ENCODE assay signal across 24 mouse cellular contexts in the genomic region with DNA sequence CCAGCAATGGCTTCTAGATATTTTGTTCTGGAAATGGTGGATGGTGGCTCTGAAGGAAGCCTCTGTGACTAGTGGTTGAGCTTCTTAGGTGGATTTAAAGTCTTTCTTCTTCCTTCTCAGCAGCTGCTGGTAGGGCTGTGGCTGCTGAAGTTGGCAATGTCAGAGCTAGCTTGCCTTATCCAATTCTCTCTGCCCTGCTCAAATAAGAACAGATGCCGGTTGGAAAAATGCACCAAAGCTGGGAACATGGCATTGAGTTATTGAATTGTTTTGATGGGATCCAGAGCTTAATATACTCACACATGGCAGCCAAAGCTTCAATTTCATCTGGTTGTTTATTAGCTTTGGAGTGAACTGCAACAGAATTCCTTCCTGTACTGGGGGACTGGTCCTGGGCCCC. TPM values are rescaled to one million over a fixed set of nuclear protein-coding genes. Genes with fewer than 3 reads are reported as not detected.
DNase-seq lines count a peak whose midpoint lies in the region; ATAC-seq and TF ChIP-seq lines count a peak whose summit lies in the region.
"Had no signal": no experiment of that assay in that cellular context is flagged by ENCODE, and none has a peak within 500 bp of the region (broad histone marks: within the 10 kb centered on the region; RNA-seq: fewer than 3 reads in every experiment).

No protein-coding gene starts in this region.

- peak overlapping the region; percentile 62; the same call in 1 of the 2 replicates for H3K27ac ChIP-seq in layer of hippocampus, adult 2 months
- H3K27ac ChIP-seq in left cerebral cortex, adult 2 months = no peak overlapping the region
- H3K27ac ChIP-seq: embryonic facial prominence, embryonic 10.5 days; embryonic facial prominence, embryonic 12.5 days; forebrain, embryonic 13.5 days; forebrain, embryonic 15.5 days had no signal

- no peak for DNase-seq in frontal cortex, postnatal 36 days (ENCODE audit: low spot score in 2 of 2)
- peak; percentile 36 to 44 for DNase-seq in layer of hippocampus, adult 2 months (ENCODE audit: low spot score in 2 of 2)
- DNase-seq in layer of hippocampus, postnatal 10 days (ENCODE audit: low spot score in 2 of 2) = no peak
- DNase-seq in brain, adult 2 months (ENCODE audit: low read depth, low spot score) = peak; percentile 65
- peak; percentile 16 to 20 for DNase-seq in layer of hippocampus, postnatal 36 days
- DNase-seq in cerebellum, adult 9-11 months = no peak
- no peak for DNase-seq in left cerebral cortex, adult 2 months (ENCODE audit: extremely low spot score in 1 of 2, low spot score in 2 of 2)
- DNase-seq: adrenal gland, adult 8-10 months; adrenal gland, postnatal 14 days; adrenal gland, postnatal 36 days; B cell, adult 2 months; cerebellum, adult 11 months; cerebellum, adult 18-20 months; cerebellum, adult 8-10 months; cerebellum, postnatal 10 days; cerebellum, postnatal 25 days had no signal

- intact Hi-C loops in left cerebral cortex, adult 2 months (cut with DNase I) = no loop called here

- no peak for TF ChIP-seq CTCF in layer of hippocampus, adult 2 months (conservative IDR thresholded peaks at IDR 0.05)
- no peak for TF ChIP-seq CTCF in left cerebral cortex, adult 2 months (IDR thresholded peaks at IDR 0.05)

- peak; percentile 56 for ATAC-seq in frontal cortex, adult (ENCODE audit: low TSS enrichment)
- ATAC-seq: activated CD4-positive, CD25-positive, alpha-beta regulatory T cell, adult 4 months; CD4-positive, CD25-positive, alpha-beta regulatory T cell, adult 4 months; forebrain, embryonic 13.5 days; forebrain, embryonic 15.5 days; Patski had no signal

- no peak overlapping the region for H3K4me3 ChIP-seq in layer of hippocampus, adult 2 months
- no peak overlapping the region for H3K4me3 ChIP-seq in left cerebral cortex, adult 2 months
- H3K4me3 ChIP-seq: embryonic facial prominence, embryonic 10.5 days; embryonic facial prominence, embryonic 12.5 days; forebrain, embryonic 13.5 days; forebrain, embryonic 15.5 days had no signal

RNA-seq across cellular contexts. Expression of gene Med10, which starts 47.4 kb away (rescaled TPM):
- total RNA-seq in layer of hippocampus, adult 2 months (2021) = 10 to 100 TPM; 58.0 to 61.4 TPM
- 10 to 100 TPM; 80.7 to 87.1 TPM for total RNA-seq in layer of hippocampus, postnatal 10 days (2021)
- 10 to 100 TPM; 60.2 to 63.5 TPM for total RNA-seq in layer of hippocampus, postnatal 36 days (2021)
- 10 to 100 TPM; 47.4 to 50.6 TPM for total RNA-seq in left cerebral cortex, adult 2 months (2021)

Comparison
In these comparisons a context has a peak if more than half of its experiments do, and no peak if none do; other contexts are left out.
1. DNase-seq: peak in layer of hippocampus, adult 2 months (2 of 2), brain, adult 2 months (single experiment) and layer of hippocampus, postnatal 36 days (2 of 2); none in frontal cortex, postnatal 36 days (0 of 2), layer of hippocampus, postnatal 10 days (0 of 2), cerebellum, adult 9-11 months (single experiment) and left cerebral cortex, adult 2 months (0 of 2).